Mouse (Mus musculus) CH12.LX (cell line): ENCODE measurements at regions not wholly inside any gene's neighbourhood (a gene's known extent, or its start where the extent isn't known, plus 50 kb on each side); places are given as distances from the start of the nearest gene placed in this dataset.

ENCODE experiments used
- DNase-seq: peaks from one replicate; pipeline ENCODE4 v3.0.0-alpha.2; 2013; ENCODE audit errors: extremely low read depth
- H3K27ac ChIP-seq: 2 replicates; pipeline ENCODE4 v1.5.1; 2012; ENCODE audit warnings: low read depth, mild to moderate bottlenecking, control low read depth, moderate library complexity; ENCODE audit not compliant: insufficient read depth
- H3K27me3 ChIP-seq: replicated peaks from 2 replicates; pipeline ENCODE3; 2012; ENCODE audit warnings: inconsistent platforms
- H3K36me3 ChIP-seq, 2 experiments: replicated peaks in 1 of 2; 2 replicates each; pipeline versions ENCODE3 to v1.6.1; 2012; ENCODE audit warnings: inconsistent platforms in 1 of 2, low read length in 1 of 2, mild to moderate bottlenecking in 1 of 2, mixed read lengths in 1 of 2, moderate library complexity in 1 of 2; ENCODE audit not compliant: control insufficient read depth in 1 of 2, insufficient read depth in 1 of 2
- H3K4me1 ChIP-seq, 2 experiments: 2 replicates each; pipeline ENCODE4 v1.6.1; 2012; ENCODE audit warnings: inconsistent platforms in 1 of 2, moderate library complexity in 1 of 2; ENCODE audit not compliant: insufficient read depth in 2 of 2, control insufficient read depth in 1 of 2
- H3K4me2 ChIP-seq: 2 replicates; pipeline ENCODE4 v1.6.1; 2012; ENCODE audit warnings: low read depth, mild to moderate bottlenecking, control low read depth; ENCODE audit not compliant: poor library complexity, insufficient read depth, severe bottlenecking
- H3K4me3 ChIP-seq, 3 experiments: fragments of 150-350 bp in 1 of 3; sonication (generic) in 1 of 3; replicated peaks in 1 of 3; 2 replicates each; pipeline versions ENCODE3 to v1.5.1; 2011 to 2012; ENCODE audit warnings: low read depth in 2 of 3, low read length in 2 of 3, mild to moderate bottlenecking in 2 of 3, moderate library complexity in 2 of 3, control low read depth in 1 of 3, improper control_type of control experiment in 1 of 3, inconsistent platforms in 1 of 3, mixed read lengths in 1 of 3; ENCODE audit not compliant: poor library complexity in 1 of 3
- H3K79me2 ChIP-seq: replicated peaks from 2 replicates; pipeline ENCODE4 v1.6.1; 2012; ENCODE audit warnings: mild to moderate bottlenecking, moderate library complexity; ENCODE audit not compliant: control insufficient read depth, poor library complexity, insufficient read depth, severe bottlenecking; ENCODE audit errors: extremely low read depth
- H3K9ac ChIP-seq: 2 replicates; pipeline ENCODE4 v1.6.1; 2012; ENCODE audit warnings: low read depth, mild to moderate bottlenecking, control low read depth, moderate library complexity; ENCODE audit not compliant: insufficient read depth
- H3K9me3 ChIP-seq: replicated peaks from 2 replicates; pipeline ENCODE3; 2012; ENCODE audit warnings: low read length, inconsistent platforms, mixed read lengths
- BHLHE40 ChIP-seq: IDR thresholded peaks from 2 replicates; pipeline ENCODE4 v1.6.1; 2011; ENCODE audit warnings: mild to moderate bottlenecking, low read depth, low read length, improper control_type of control experiment
- E2F4 ChIP-seq: IDR thresholded peaks from 2 replicates; pipeline ENCODE4 v1.6.1; 2011; ENCODE audit warnings: low read depth, low read length, improper control_type of control experiment; ENCODE audit not compliant: insufficient replicate concordance
- PAX5 ChIP-seq: IDR thresholded peaks from 2 replicates; pipeline ENCODE4 v1.6.1; 2012; ENCODE audit warnings: low read length, inconsistent platforms, mixed read lengths
- RAD21 ChIP-seq: IDR thresholded peaks from 2 replicates; pipeline ENCODE4 v1.6.1; 2011; ENCODE audit warnings: low read depth, mild to moderate bottlenecking, low read length, improper control_type of control experiment, moderate library complexity
- RCOR1 ChIP-seq: conservative IDR thresholded peaks from 2 replicates; pipeline ENCODE4 v1.6.1; 2012; ENCODE audit warnings: low read depth, mild to moderate bottlenecking, inconsistent platforms, low read length, improper control_type of control experiment
- SIN3A ChIP-seq: IDR thresholded peaks from 2 replicates; pipeline ENCODE4 v1.6.1; 2012; ENCODE audit warnings: low read length, improper control_type of control experiment, inconsistent platforms
- TBP ChIP-seq: conservative IDR thresholded peaks from 2 replicates; pipeline ENCODE4 v1.6.1; 2011; ENCODE audit warnings: low read depth, low read length, improper control_type of control experiment
- USF1 ChIP-seq: IDR thresholded peaks from 2 replicates; pipeline ENCODE4 v1.6.1; 2014; ENCODE audit warnings: low read depth, mild to moderate bottlenecking, inconsistent platforms, low read length, improper control_type of control experiment
- ZNF384 ChIP-seq: IDR thresholded peaks from 2 replicates; pipeline ENCODE4 v1.6.1; 2012; ENCODE audit warnings: low read depth, low read length, improper control_type of control experiment, inconsistent platforms
- dilution Hi-C: fragments of 300-500 bp; cut with MboI; formaldehyde crosslinking; loops from 2 replicates; pipeline ENCODE4 v1.14.3; 2020; ENCODE audit warnings: low sequenced_read_pairs; ENCODE audit not compliant: extremely low pct_unique_long_range_greater_than_20kb, extremely low pct_ligation_motif_present
- in situ Hi-C: fragments of 300-500 bp; cut with MboI; formaldehyde crosslinking; loops from 3 replicates; pipeline ENCODE4 v1.14.3; 2019; ENCODE audit warnings: low sequenced_read_pairs, low pct_ligation_motif_present, low pct_unique_long_range_greater_than_20kb, mixed read lengths

DNA sequence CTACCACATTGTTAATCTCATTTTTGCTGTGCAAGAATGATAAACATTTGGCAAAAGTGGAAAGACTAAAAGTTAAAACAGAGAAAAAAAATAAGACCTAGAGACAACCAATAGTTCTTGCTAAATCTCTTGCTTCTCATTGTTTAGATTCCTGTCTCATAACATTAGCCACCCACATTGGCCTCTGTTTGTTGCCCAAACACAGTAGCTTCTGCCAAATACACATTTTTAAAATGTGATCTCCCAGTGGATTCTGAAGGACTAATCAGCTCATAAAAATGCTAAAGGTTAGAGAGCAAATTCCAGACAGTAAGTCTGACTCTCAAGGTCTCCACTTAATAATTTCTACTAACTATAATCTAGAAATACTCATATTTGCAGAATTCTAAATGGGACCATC, 127.1 kb upstream of the Arx start:
- Histone ChIP-seq H3K4me3 (no peak overlapping the region), H3K36me3 (no peaks in the 10 kb centered on the region), H3K27me3 (no peaks in the 10 kb centered on the region), H3K79me2 (no peaks in the 10 kb centered on the region), H3K4me1 (no peaks in the 10 kb centered on the region), H3K9ac (no peak overlapping the region), H3K4me2 (no peak overlapping the region), H3K27ac (no peak overlapping the region), H3K9me3 (no peaks in the 10 kb centered on the region)
- in situ Hi-C loops = no loop called here
- DNase-seq = no peak
- dilution Hi-C loops = no loop called here
- no peak for TF ChIP-seq RAD21
- no peak for TF ChIP-seq RCOR1
- TF ChIP-seq TBP = no peak
- no peak for TF ChIP-seq SIN3A
- no peak for TF ChIP-seq BHLHE40
- no peak for TF ChIP-seq USF1
- no peak for TF ChIP-seq ZNF384
- TF ChIP-seq PAX5 = no peak

DNA sequence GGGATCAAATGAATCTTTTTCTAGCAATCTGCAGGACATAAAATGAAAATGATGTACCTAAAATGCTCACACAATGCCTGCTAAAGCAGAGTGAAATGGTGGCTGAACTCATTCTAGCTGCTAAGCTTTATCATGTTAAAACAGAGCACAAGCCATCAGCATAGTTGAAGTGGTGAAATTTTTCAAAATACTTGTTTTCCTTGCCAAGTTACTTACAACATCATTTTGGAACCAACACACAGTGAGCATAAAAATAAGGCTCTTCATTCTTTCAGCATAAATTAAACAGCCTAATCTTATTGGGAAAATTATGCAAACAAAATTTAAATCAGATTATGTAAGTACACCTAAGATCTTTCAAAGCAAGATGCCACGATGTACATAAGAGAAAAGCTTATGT, 125.3 kb upstream of the Arx start:
- H3K4me2 ChIP-seq = no peak overlapping the region
- no peaks in the 10 kb centered on the region for H3K79me2 ChIP-seq
- no peaks in the 10 kb centered on the region for H3K9me3 ChIP-seq
- no peaks in the 10 kb centered on the region for H3K36me3 ChIP-seq
- H3K9ac ChIP-seq = no peak overlapping the region
- no peaks in the 10 kb centered on the region for H3K4me1 ChIP-seq
- H3K4me3 ChIP-seq = no peak overlapping the region
- no peaks in the 10 kb centered on the region for H3K27me3 ChIP-seq
- in situ Hi-C loops = no loop called here
- dilution Hi-C loops = no loop called here
- DNase-seq = no peak
- no peak overlapping the region for H3K27ac ChIP-seq
- no peak for TF ChIP-seq E2F4
